Mouse (Mus musculus) liver, adult 2 months (tissue): ENCODE data around the gene Chic2.

Experiments
- CTCF ChIP-seq: fragments of 200-500 bp; IDR thresholded peaks from 2 replicates; pipeline ENCODE4 v1.5.1; 2011; ENCODE audit warnings: low read depth, low read length, control low read depth
- POLR2A ChIP-seq: fragments of 200-500 bp; IDR thresholded peaks from 2 replicates; pipeline ENCODE4 v1.6.1; 2011; ENCODE audit warnings: low read length, control low read depth; ENCODE audit not compliant: insufficient read depth; ENCODE audit errors: extremely low read depth

DNA sequence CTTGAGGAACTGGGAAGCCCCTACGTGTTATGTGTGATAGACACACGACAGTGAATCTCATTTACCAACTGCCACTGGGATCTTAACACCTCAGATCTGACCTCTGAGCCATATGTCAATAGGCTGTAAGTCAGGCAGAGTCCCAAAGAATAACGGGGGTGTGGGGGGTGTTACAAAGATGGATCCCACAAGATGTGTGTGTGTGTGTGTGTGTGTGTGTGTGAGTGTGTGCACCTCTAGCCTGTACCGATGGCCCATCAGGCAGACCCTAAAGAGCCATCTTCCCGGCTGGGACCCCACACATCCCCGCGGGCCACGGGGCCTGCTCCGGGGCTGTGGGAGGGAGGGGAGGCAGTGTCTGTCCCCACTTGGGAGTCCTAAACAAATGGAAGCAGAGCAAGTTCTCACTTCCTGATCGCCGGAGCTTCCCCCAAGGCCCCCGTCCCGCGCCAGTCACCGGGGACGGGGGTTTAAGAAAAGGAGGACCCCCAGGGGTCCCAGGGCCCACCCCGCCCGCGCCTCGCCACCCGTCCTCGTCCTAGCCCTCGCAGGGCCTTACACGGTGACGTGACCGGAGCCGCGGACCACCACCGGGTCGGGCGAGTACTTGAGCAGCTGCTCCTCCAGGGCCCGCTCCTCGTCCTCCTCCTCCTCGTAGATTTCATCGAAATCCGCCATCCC, 813 bp downstream of the Chic2 start:
- TF ChIP-seq CTCF (no peak), POLR2A (no peak)
